Mouse (Mus musculus) heart, adult 9 months (tissue): ENCODE results near the gene Rdx.
A peak's percentile ranks its signal among the peaks of the same experiment; 100 is the strongest.
"Not testable (repeated sequence)": the region's sequence is repeated elsewhere in the genome, so short reads cannot be mapped to it uniquely, and the experiment has no call there.

Experiments used
- DNase-seq, 2 experiments: peaks; one replicate each; pipeline ENCODE4 v3.0.0; 2022; ENCODE audit warnings: low spot score in 2 of 2

Rdx gene

DNA sequence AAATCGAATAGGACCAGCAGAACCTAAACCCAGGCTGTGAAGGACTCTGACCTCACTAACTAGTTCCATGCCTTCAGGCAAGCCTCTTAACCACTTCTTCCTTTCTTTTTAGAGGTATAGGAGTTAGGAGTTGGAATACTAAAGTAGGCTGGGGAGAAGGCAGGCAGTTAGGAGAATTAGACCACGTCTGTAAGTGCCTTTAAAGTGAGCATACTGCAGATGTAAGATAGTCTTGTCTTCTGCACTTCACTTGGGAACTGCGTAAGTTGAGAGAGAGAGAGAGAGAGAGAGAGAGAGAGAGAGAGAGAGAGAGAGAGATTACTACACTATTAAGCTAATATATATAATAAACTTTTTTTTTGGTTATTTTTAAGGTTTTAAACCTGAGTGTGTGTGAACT is 8.3 kb downstream of the Rdx start:
- no peak for DNase-seq

DNA sequence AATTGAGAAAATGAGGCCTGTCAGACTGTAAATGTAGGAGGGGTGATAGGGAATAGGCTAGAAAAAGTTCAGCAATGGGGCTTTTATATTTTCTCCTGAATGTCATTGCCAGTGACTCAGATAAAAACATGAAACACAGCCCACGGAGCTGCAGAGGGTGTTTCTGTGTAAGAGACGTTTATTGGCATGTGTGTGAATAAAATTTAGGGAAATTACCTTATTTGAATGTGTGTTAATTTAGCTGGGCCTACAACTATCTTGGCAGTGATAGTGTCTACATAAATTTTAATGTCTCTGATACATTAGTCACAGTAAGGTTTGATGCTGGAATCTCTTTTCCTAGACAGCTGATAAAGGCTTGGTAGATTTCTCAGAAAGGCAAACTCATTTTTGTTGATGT is 12.8 kb downstream of the Rdx start:
- DNase-seq = no peak

DNA sequence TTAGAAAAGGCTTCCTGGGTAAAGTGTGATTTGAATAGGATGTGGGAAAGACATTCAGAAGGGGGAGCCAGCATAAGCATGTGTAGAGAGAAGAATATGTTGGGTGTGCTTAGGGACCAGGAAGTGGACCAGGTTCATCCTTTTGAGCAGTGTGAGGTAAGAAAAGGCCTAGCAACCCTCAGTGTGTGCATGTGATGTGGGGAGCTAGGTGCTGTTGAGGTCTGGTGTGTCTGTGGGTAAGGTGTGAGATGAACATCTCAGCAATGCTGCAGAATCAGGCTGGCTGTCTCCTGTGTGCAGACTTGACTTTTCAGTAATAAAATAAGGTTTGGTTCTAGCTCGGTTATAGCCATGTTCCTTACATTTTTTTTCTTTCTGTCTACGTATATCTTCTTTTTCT is 23.1 kb downstream of the Rdx start:
- DNase-seq = no peak

DNA sequence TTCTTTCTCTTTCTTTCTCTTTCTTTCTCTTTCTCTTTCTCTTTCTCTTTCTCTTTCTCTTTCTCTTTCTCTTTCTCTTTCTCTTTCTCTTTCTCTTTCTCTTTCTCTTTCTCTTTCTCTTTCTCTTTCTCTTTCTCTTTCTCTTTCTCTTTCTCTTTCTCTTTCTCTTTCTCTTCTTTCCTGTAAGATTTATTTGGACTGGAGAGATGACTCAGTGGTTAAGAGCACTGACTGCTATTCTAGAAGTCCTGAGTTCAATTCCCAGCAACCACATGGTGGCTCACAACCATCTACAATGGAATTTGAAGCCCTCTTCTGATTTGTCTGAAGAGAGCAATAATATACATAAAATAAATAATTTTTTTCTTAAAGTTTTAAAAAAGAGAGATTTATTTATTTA is 24.4 kb downstream of the Rdx start:
- DNase-seq = not testable (repeated sequence)

DNA sequence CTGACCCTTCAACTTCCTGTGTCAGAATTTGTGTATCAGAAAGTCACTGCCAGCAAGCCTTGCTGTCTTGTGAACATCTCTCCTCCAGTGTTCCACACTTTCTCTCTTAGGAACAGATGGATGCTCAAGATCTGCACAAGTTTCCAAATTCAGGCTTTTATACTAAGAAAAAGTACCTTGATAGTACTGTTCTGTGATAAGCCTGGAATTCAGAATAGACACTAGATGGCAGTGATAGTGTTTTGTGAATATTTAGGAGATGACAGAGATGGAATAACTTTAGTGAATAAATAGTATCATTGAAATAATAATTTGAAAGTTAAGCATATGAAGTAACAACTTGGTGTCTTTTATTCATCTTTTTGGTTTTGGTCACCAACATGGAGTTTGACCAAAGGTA is 25.2 kb downstream of the Rdx start:
- no peak for DNase-seq

DNA sequence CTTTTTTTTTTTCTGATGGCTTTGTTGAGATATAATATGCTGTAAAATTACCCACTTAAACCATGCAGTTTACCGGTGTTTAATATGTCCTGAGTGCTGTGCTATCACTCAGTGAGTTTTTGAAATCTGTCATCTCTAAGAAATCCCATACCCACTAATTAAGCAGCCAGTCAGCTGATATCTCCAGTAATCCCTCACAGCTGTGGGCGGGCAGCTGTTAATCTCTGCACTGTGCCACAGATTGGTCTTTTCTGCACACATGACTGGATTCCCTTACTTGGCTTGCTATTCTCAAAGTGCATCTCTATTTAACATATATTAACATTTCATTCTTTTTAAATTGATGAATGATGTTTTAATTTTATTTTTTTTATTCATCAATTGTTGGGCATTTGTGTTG is 29.1 kb downstream of the Rdx start:
- DNase-seq = no peak

DNA sequence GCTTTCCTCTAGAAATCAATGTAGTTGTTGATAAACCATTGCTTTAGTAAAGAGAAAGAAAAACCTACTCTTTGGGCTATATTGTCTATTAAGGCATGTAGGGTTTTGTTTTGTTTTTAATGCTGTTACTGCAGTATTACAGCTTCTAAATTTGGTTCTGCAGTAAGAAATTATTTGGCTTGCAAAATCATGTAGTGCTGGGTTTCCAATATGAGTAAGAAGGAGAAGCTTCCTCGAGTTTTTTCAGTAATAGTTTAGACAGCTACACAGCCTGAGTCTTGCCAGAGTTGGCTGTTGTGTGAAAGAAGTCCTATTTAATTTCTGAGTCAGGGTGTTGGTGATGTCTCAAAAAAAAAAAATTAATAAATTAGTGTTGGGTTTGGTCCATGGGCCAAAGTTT is 30.7 kb downstream of the Rdx start:
- DNase-seq = no peak

DNA sequence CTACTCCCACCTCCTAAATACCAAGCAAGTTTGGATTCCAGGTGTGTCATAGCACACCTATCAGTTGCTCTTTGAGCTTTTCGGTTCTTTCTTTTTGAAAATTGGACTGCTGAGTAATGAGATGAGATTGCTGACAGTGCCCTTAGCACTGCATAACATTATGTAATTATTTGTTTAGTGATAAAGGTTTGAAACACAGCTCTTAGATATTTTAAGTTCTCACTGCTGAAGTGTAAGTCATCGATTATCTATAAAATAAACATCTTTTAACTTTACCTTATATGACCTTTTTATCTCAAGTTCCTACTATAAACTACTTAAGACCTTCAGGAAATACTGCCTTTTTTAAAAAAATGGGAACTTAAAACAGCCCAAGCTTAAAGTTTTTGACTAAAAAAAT is 35.0 kb downstream of the Rdx start:
- DNase-seq = no peak

DNA sequence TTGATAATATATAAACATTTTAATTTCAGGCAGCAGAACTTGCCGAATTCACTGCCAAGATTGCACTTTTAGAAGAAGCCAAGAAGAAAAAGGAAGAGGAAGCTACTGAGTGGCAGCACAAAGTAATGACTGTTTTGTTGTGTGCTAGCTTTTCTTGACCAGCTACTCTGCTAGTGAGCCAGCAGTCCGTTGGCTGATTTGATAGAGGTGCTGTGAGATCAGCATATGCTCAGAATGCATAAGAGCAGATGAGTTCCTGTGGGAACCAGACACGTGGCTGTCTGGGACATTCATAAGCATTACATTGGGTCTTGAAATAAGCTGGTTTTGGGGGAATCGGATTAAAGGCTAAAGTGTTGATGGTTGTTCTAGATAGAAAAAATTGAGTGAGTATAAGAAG is 35.4 kb downstream of the Rdx start:
- DNase-seq = no peak

DNA sequence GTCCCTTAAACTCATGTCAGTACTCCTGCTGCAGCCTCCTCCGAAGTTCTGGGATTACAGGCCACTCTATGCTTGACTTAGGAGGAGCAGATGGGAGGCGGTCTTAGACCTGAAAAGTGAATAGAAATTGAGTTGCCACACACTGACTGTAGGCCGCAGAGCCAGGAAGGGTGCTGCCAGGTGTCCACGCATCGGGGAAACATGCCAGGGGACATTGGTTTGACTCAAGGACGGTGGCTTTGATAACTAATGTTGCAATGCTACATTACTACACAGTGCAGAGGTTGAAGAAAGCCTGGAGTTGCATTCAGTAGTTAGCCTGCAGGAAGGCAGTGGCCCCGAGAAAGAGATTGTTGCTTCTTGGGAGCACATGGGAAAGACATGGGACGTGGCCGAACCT is 44.8 kb downstream of the Rdx start:
- peak in 1 of 2 experiments; percentile 28 for DNase-seq

DNA sequence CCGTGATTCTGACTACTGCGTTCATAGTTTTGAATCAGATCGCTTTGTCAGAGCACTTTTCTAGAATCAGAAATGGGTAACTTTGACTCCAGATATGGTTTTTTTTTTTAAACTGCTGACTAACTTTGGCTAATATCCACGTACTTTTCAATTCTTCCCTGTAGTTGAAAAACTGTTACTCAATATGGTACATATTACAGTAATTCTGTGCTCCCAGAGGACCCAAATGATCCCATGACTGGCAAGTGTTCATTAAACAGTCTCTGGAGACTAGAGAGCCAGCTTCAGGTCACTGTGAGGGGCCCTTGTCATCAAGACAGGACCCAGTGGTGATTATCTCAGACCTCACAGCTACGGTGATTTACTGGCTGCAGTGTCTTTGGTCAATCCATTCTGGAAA is 45.3 kb downstream of the Rdx start:
- DNase-seq = no peak

DNA sequence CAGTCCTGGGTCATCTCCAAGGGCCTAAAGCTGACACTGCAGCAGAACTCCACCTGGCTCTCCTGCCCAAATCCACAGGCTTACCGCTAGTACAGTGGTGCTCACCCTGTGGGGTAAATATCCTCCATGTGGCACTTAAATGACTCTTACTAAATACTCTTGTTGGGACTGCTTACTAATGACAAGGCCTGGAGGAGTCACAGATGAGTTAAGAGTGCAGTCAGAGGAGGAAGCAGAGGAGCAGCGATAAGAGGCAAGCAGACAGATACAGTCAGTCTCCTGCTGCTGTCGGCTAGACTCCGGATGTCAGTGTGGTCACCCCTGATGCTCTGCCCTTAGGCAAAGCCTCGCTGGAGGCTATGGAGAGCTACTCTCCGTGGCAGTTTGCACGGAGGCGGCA is 46.1 kb downstream of the Rdx start:
- no peak for DNase-seq

DNA sequence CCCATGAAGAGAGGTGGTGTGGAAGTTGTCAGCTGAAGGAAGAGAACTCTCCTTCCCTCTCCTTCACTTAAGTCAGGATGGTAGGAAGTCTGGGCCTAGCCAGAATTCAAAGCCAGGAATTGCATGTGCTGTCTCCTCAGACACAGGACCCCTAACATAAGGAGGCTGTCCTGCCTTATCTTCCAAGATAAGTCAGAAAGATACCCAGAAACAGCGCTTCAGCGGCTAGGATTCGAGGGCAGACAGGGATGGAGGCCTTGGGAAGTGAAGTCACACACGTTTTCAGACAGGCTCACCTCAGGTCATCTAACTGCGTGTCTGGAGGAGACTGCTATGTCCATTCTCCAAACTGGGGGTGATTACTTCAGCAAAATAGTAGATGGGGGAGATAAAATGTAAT is 47.0 kb downstream of the Rdx start:
- DNase-seq = no peak

DNA sequence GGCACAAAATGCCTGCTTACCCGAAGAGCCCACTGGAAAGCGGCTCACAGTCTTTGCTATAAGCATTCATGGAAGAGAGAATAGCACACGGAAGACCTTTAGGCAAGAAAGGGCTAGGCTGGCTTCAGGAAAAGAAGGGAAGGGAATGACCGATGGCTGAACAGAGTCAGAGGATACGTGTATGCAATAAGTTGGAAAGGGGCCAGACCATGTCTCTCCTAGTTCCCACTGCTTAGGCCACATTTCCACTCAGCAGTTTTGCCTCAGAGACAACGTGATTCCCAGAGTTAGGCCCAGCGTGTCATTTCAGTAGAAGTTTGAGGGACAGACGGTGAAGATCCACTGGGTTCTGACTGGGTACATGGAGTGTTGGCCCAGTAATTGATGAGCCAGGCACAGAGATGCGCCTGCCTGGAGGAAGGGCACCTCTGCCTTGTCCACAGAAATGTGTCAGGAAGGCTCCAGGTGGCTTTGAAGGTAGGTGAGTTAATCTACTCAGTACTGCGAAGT is 47.6 kb downstream of the Rdx start:
- DNase-seq = no peak

DNA sequence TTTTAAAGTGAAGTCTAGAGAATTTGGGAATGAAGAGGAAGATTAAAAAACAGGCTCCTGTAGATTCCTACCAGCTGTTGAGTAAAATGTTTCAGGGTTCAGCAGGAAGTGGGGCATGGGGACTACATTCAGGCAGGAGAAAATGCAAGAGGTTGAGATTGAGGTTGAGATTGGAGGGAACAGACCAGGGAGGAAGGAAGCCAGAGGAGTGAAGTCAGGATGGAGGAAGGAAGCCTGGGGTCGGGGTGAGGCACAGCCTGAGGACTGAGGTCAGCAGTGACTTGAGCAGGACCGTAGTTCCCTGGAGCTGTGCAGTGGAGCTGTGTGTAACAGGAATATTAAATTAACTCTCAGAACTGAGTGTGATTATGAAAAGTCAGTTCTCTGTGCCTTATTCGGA is 48.7 kb downstream of the Rdx start:
- DNase-seq = no peak

DNA sequence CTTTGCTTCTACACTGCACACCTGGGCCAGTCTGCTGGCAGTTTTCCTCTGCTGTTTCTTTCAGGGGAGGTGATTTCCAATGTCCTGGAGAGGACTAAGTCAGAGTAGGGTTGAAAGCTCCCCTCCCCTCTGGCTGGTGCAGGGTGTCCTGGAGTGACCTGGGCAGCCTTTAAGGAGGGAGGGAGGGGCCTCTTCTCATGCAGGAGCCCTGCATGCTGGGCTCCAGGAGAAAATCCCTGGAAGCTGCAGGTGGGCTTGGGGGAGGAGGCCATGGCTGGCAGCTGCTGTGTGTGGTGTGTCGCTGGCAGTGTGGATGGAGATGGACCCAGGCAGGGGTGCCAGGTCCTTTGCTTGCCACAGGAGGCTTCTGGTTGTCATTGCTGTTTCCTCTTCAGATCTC is 50.4 kb downstream of the Rdx start:
- no peak for DNase-seq

DNA sequence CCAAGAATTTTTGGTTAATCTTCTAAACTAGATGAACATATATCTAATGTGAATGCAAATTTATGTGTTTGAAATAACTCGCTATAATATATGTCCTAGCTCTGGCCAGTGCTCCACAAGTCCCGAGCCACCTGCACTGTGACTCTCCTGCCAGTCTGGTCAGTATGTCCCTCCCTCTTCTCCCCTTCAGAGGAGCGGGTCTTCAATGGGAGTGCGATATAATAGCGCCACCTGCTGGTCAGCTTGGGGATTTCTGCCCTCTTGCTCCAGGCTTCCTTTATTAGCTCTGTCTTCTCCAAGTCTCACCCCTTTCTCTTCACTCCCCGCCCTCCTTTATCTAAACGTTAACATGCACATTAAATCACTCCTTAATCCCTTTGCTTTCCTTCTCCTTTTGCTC is 51.6 kb downstream of the Rdx start:
- peak; percentile 58 to 76 for DNase-seq

DNA sequence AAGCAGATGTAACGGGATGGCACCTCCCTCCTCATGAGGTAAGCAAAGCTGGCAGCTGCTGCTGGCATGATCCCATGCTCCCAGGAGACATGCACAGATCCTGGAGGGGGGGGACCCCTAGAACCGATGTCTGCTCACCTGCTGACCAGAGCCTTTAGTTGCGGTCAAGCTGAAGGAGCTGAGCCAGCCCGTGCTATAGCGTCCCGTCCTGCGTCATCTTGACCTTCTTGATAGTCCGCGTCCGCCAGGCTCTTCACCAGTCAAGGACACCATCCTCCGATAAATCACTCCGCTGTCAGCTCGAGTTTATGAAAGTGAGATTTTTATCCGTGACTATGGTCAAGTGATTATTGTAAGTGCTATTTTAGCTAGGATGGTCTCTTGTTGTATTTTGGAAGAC is 53.5 kb downstream of the Rdx start:
- no peak for DNase-seq

DNA sequence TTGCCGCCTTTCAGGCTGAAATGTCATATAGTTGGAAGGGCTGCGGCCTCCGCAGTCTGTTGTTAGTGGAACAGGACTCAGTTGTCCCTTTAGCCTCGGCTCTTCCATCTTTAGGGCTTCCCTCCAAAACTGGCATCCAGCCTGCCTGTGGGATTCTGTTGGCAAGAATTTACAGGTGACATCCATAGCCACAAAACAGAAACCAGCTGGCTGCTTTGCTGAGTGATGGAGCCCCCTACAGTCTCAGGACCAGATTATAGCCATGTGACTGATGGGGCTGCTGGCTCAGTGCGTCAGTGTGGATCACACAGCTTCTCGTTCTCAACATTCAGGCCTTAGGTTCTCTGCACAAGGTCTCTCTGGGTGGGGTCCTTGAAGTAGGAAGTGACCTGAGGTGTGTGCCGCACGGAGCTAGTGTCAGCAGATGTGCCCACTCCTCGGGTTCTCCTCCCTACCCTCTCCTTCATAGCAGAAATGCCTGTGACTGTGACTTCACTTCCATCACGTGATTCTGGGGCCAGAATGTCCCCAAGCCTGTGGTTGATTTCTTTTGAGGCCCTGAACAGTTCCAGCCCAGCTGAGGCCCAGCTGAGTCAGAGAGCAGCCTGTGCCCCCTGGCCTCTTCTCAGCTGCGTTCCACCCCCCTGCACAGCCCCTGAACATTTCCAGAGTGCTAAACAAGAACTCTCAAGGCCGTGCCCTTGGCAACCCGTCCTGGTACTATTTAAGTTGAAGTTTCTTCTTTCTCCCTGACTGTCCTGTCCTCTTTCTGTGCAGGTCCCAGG is 55.3 kb downstream of the Rdx start:
- DNase-seq = no peak

DNA sequence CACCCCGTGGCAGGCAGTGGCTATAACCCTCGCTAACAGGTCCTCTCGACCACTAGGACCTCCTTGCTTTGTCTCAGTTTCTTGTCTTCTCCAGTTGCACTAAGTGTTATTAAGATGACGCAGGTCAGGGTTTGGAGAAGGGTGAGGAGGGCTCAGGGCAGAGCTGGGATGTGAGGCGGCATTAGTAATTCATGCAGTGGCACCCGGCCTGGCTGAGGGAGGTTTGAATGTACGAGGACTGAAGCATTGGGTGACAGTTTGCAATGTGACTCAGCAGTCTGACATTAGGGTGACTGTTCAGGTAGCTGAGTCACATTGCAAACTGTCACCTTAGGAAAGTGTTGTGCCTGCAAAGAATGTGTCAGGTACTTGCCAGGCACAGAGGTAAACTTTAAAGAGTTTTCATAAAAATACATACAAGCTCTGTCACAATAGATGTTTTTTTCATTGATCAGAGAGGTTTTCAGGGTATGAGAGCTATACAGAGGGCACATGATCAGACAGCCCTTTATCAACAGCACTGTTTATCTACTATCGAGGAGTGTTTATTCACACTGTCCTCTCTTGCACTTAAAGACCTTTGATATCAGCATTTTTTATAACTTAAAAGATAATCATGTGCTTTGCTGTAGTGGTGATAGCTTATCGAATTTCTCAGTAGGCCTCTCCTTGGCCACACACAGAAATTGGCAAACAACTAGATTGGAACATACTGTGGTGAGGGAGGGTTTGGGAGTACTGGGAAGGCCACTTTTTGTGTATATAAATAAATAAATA is 56.7 kb downstream of the Rdx start:
- DNase-seq = no peak

DNA sequence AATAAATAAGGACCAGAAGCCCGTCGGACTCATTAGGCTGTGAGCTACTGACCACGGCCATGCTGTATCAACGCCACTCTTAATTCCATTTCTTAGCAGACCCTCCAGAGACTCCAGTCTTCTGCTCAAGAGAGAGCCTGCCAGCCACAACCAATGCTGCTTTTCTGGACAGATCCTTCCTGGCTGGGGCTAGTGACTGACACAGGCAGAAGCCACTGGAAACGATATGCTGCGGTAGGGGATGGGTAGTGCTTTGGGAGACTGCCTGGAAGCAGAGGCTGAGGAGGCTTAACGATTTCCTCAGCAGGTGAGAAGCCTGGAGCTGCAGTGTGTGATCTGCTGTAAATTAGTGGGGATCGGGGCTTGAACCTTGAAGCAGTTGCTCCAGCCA is 57.2 kb downstream of the Rdx start:
- no peak for DNase-seq

DNA sequence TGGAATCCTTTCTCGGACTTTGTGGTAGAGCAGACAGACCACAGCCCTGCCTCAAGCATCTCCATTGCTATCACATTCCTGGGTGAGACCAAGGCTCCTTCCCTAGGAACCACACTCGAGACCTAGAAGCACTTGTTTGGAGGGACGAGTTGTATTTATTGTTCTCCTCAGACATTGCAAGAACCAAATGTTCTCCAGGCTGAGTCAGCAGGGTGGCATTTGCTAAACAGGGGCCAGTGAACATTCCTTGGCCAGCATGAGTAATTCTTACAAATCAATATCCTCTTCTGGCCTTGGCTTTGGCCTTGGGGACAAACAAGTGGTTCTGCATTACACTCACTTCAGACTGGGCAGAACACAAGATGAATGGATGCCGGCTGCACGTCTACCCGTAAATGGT is 58.5 kb downstream of the Rdx start:
- DNase-seq = no peak

DNA sequence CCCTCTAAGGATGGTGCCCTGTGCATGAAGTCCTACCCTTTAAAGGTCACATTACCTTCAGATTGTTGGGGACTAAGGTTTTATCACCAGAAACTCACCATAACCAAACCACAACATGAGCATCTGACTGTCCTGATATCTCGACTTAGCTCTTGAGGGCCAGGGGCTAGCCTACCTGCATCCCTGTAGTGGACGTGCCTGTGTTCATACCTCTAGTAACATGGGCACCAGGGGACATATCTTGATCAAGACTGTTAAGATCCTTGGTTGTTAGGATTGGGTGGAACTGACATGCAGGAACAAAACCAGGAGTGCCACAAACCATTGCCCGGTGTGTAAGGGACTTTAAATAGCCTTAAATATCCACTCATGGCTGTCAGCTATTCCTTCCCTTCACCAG is 60.2 kb downstream of the Rdx start:
- no peak for DNase-seq
